Mouse (Mus musculus): ENCODE results near the gene Trim29.

Trim29 gene

DNA sequence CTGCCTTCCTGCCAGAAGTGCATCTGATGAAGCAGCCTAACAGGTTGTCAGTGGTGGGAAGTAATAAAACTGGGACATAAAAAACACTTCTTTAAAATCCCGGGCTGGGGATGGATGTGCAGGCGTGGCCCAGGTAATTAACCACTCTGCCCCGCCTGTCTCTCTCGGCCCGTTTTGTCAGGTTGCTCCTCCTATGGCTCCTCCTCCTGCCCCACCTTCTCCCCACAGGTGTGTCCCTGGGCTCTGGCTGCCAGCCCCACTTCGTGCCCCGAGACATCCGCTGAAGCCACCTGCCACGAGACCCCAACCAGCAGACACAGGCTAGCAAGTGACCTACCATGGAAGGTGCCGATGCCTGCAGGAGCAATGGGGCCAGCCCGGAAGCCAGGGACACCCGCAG is at the start of gene Trim29:
Gene Trim29 (plus strand): TSS at position 311 of the 400 bp plus-strand sequence.
- no peak for DNase-seq

DNA sequence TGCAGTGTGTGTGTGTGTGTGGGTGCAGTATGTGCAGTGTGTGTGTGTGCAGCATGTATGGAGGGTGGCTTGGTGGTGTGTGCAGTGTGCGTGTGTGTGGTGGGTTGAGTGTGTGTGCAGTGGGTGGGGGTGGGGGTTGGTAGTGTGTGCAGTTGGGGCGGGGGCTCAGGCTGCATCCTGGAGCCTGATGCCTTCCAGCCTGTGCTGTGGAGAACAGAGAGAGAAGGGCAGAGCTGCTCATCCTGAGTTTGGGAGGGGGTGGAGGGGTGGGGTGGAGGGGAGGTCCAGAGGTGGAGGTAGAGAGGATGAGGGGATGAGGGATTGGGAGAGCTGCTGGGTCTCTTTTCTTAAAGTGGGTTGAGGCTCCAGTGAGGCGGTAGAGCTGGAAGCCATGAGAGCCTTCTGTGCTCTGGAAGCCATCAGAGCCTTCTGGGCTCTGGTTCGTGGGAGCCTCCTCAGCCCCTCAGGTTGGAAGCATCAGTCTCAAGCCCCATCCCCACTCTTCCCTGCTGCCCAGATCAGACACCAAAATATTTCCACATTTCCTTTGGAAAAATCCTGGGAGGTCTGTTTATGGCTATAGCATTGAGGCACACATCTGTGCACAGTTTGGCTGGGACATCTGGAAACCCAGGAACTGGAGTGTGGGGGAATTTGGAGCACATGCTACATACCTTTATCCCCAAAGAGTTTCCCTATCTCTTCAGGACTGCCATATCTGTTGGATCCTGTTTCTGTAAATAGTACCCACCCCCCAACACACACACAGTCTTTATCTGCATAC is 49.3 kb upstream of the Trim29 start:
- no peak for DNase-seq

DNA sequence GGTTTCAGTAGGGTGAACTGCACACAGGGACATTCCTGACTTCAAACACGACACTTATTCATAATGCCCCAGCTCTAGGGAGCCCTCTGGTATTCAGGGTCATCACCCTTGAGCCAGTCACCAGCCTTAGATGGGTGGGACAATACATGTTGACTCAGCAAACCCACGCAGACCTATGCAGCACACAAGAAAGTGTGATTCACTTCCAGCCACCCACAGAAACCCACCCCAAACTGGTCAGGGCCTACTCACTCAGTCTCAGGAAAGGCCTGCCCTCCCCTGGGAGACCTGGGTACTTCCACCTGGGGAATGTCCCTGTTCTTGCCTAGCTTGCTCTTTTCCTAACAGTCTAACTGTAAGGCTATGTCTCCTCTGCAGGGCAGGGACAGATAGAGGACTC is 48.7 kb upstream of the Trim29 start:
- no peak for DNase-seq

- DNase-seq, result no peak
These were observed 48.3 kb upstream of the Trim29 start for GRCm38 (mm10) chr9:43262390-43262789.

- no peak for DNase-seq
These were observed 47.7 kb upstream of the Trim29 start for GRCm38 (mm10) chr9:43262811-43263550.

- DNase-seq, result no peak
These were observed 46.6 kb upstream of the Trim29 start for GRCm38 (mm10) chr9:43263946-43264451.

GRCm38 (mm10) chr9:43265194-43265593 is 45.5 kb upstream of the Trim29 start:
- no peak for DNase-seq

GRCm38 (mm10) chr9:43267357-43267756 is 43.3 kb upstream of the Trim29 start:
- no peak for DNase-seq

DNA sequence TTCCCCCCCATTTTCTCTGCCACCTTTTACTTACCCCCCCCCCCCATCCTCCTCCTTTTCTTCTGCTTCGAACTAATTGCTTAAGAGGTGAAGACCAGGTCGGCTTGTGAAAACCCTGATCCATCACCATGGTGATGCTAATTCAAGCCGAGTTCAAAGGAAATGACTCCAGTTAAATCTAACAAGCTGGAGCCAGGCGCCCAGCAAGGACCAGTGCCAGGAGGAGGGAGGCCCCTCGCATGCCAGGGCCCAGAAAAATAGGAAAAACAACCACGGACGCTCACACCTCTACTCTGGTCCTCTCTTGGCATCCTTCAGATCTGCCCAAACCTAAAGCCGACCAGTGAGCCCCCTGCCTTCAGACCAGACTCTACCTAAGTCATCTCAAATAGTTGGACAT is 41.5 kb upstream of the Trim29 start:
- DNase-seq, result no peak

- no peak for DNase-seq
These were observed 39.9 kb upstream of the Trim29 start for GRCm38 (mm10) chr9:43270723-43271252.

- DNase-seq, result no peak
These were observed 38.7 kb upstream of the Trim29 start for GRCm38 (mm10) chr9:43271761-43272518.

- no peak for DNase-seq
These were observed 36.9 kb upstream of the Trim29 start for GRCm38 (mm10) chr9:43273735-43274134.

- DNase-seq, result peak in 1 of 2 experiments; percentile 19
These were observed 26.4 kb upstream of the Trim29 start for GRCm38 (mm10) chr9:43284284-43284683.

DNA sequence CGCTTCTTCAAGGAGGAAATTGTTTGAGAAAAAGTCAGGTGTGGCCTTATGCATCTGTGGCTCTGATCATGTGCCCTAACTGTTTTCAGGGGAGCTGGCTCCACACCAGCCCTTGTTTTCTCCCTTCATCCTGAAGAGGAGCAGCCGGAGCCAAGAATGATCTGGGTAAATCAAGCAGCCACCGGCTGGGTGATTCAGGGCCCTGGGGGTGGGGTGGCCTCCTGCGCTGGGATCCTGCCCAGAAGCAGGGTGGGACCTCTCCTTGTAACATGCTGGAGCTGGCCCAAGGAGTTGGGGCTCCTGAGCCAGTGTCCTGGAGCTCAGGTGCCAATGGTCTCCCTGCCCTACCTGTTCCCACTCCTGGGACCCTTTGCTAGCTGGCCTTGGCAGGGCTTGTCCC is 25.4 kb upstream of the Trim29 start:
- DNase-seq, result no peak

- peak; percentile 19 to 20 for DNase-seq
These were observed 23.8 kb upstream of the Trim29 start for GRCm38 (mm10) chr9:43286870-43287269.

DNA sequence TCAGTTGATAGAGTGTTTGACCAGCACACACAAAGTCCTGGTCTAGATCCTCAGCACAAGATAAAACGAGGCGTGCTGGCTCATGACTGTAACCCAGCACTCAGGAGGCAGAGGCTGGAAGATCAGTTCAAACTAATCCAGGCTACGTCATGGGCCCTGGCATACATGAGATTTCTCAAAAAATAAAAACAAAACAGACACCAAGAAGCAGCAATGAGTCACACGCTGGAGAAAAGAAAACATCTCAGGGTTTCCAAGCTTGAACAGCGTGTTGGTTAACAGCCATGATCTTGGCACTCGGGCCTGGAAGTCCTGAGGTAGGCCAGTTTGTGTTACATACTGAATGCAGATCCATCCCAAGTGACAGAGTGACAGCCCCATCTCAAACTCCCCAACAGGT is 17.6 kb upstream of the Trim29 start:
- no peak for DNase-seq

GRCm38 (mm10) chr9:43300394-43300793 is 10.3 kb upstream of the Trim29 start:
- no peak for DNase-seq

- no peak for DNase-seq
These were observed 7.7 kb upstream of the Trim29 start for GRCm38 (mm10) chr9:43302989-43303388.

- DNase-seq, result no peak
These were observed 4.8 kb upstream of the Trim29 start for GRCm38 (mm10) chr9:43305882-43306281.

DNA sequence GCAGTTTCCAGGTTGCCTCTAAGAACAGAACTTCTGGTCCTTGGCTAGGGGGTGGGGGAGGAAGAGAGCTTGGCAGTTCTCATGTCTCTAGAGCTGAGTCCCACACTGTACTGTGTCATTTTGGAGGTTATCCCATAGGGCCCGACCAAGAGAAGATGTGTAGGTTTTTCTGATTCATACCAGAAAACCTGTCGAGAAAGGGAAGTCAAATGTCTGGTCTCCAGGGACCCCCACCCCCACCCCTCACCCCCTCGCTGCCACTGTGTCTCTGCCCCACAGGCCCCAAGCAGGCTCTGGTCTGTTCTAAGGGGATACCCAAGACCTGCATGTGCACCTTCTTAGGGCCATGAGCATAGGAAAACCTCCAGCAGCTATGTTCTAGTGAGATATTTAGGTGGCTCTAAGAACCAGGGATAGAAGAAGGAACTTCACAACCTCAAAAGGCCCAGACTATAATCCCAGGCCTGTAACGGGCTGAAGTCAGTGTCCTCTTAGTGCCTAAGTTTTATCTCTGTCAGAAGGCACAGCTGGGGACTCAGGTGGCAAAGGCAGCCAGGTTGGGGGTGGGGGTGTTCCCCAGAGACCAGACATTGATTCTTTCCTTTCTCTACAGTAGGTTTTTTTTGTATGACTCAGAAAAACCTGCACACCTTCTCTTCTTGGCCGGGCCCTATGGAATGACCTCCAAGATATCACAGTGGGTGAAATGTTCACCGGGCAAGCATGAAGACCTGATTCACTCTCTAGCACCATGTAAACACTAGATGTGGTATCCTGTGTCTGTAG is 1.4 kb upstream of the Trim29 start:
- no peak for DNase-seq

DNA sequence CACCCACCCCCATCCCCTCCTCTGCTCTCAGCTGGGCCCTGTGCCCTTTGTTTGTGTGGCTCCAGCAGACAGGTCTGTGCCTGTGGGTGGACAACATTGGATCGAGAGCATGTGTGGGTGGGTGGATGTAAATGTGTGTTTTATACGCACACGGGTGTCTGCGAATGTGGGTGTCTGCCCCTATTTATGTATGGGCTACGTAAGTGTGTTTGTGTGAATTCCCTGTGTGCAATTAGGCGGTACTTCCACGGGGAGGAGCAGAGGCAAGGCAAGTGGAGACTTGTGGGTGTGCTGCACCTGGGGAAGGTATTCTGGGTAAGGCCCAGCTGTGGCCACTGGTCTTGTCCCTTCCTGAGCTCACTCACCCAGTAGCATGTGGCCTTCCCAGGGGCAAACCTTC is 1.5 kb downstream of the Trim29 start:
- DNase-seq, result no peak

- no peak for DNase-seq
These were observed 3.2 kb downstream of the Trim29 start for GRCm38 (mm10) chr9:43313805-43314204.

Data from thymus, adult 18-20 months (tissue).